Mouse (Mus musculus) MEL (cell line): ENCODE data around the gene Hvcn1. TPM values are rescaled to one million over a fixed set of nuclear protein-coding genes. Genes with fewer than 3 reads are reported as not detected.

Experiments used
- DNase-seq: peaks from one replicate; pipeline ENCODE4 v3.0.0; 2011; ENCODE audit warnings: low read depth, low spot score
- H3K27ac ChIP-seq: 2 replicates; pipeline ENCODE4 v1.5.1; 2012; ENCODE audit warnings: low read depth, mild to moderate bottlenecking, control low read depth, low read length, moderate library complexity; ENCODE audit not compliant: control insufficient read depth
- H3K27me3 ChIP-seq, 2 experiments: fragments of 150-350 bp in 1 of 2; sonication (generic) in 1 of 2; 2 replicates each; pipeline ENCODE4 v1.6.1; 2012; ENCODE audit warnings: low read length in 2 of 2, mild to moderate bottlenecking in 2 of 2, improper control_type of control experiment in 1 of 2, moderate library complexity in 1 of 2; ENCODE audit not compliant: insufficient read depth in 2 of 2, control insufficient read depth in 1 of 2
- H3K36me3 ChIP-seq, 2 experiments: 2 replicates each; pipeline ENCODE4 v1.6.1; 2012 to 2014; ENCODE audit warnings: low read length in 2 of 2, improper control_type of control experiment in 1 of 2, inconsistent platforms in 1 of 2, mild to moderate bottlenecking in 1 of 2; ENCODE audit not compliant: insufficient read depth in 2 of 2, control insufficient read depth in 1 of 2
- H3K4me1 ChIP-seq, 2 experiments: fragments of 150-350 bp in 1 of 2; sonication (generic) in 1 of 2; 2 replicates each; pipeline ENCODE4 v1.6.1; 2012; ENCODE audit warnings: low read length in 2 of 2, improper control_type of control experiment in 1 of 2, mild to moderate bottlenecking in 1 of 2; ENCODE audit not compliant: insufficient read depth in 2 of 2, control insufficient read depth in 1 of 2
- H3K4me3 ChIP-seq, 2 experiments: fragments of 150-350 bp in 1 of 2; sonication (generic) in 1 of 2; 2 replicates each; pipeline ENCODE4 v1.5.1; 2012; ENCODE audit warnings: low read depth in 2 of 2, low read length in 2 of 2, mild to moderate bottlenecking in 2 of 2, moderate library complexity in 2 of 2, control low read depth in 1 of 2, improper control_type of control experiment in 1 of 2; ENCODE audit not compliant: control insufficient read depth in 1 of 2, insufficient read depth in 1 of 2
- H3K79me2 ChIP-seq: 2 replicates; pipeline ENCODE4 v1.6.1; 2012; ENCODE audit warnings: mild to moderate bottlenecking, low read length, moderate library complexity; ENCODE audit not compliant: control insufficient read depth, poor library complexity, insufficient read depth
- H3K9ac ChIP-seq: 2 replicates; pipeline ENCODE4 v1.6.1; 2012; ENCODE audit warnings: low read depth, mild to moderate bottlenecking, control low read depth, low read length, moderate library complexity; ENCODE audit not compliant: control insufficient read depth, poor library complexity, severe bottlenecking
- H3K9me3 ChIP-seq: fragments of 150-350 bp; sonication (generic); replicated peaks from 2 replicates; pipeline ENCODE4 v1.6.1; 2012; ENCODE audit warnings: mild to moderate bottlenecking, low read length, improper control_type of control experiment, moderate library complexity; ENCODE audit not compliant: insufficient read depth
- CHD1 ChIP-seq: IDR thresholded peaks from 2 replicates; pipeline ENCODE4 v1.6.1; 2012; ENCODE audit warnings: low read depth, mild to moderate bottlenecking, inconsistent platforms, low read length, improper control_type of control experiment
- CTCF ChIP-seq, 3 experiments: IDR thresholded peaks in 2 of 3; conservative IDR thresholded peaks in 1 of 3; 2 replicates each; pipeline ENCODE4 v1.5.1; 2011 to 2012; ENCODE audit warnings: low read length in 3 of 3, low read depth in 2 of 3, mild to moderate bottlenecking in 2 of 3, improper control_type of control experiment in 1 of 3, inconsistent platforms in 1 of 3, mixed read lengths in 1 of 3, moderate library complexity in 1 of 3; ENCODE audit not compliant: control insufficient read depth in 1 of 3, insufficient read depth in 1 of 3, poor library complexity in 1 of 3, severe bottlenecking in 1 of 3
- EP300 ChIP-seq, 2 experiments: IDR thresholded peaks; 2 replicates each; pipeline ENCODE4 v1.6.1; 2011; ENCODE audit warnings: improper control_type of control experiment in 2 of 2, low read length in 2 of 2, low read depth in 1 of 2, mild to moderate bottlenecking in 1 of 2
- ETS1 ChIP-seq: IDR thresholded peaks from 2 replicates; pipeline ENCODE4 v1.6.1; 2012; ENCODE audit warnings: low read depth, mild to moderate bottlenecking, inconsistent platforms, low read length, improper control_type of control experiment, moderate library complexity
- GATA1 ChIP-seq: IDR thresholded peaks from 2 replicates; pipeline ENCODE4 v1.6.1; 2011; ENCODE audit warnings: low read depth, low read length, improper control_type of control experiment
- HCFC1 ChIP-seq: IDR thresholded peaks from 2 replicates; pipeline ENCODE4 v1.6.1; 2012; ENCODE audit warnings: low read depth, mild to moderate bottlenecking, inconsistent platforms, low read length, improper control_type of control experiment, moderate library complexity
- MAX ChIP-seq: IDR thresholded peaks from 2 replicates; pipeline ENCODE4 v1.6.1; 2011; ENCODE audit warnings: low read length, improper control_type of control experiment
- MAZ ChIP-seq: IDR thresholded peaks from 2 replicates; pipeline ENCODE4 v1.6.1; 2012; ENCODE audit warnings: low read depth, mild to moderate bottlenecking, inconsistent platforms, low read length, improper control_type of control experiment
- MYB ChIP-seq: IDR thresholded peaks from 2 replicates; pipeline ENCODE4 v1.6.1; 2011; ENCODE audit warnings: mild to moderate bottlenecking, low read depth, low read length, improper control_type of control experiment
- NRF1 ChIP-seq: IDR thresholded peaks from 2 replicates; pipeline ENCODE4 v1.6.1; 2014; ENCODE audit warnings: low read depth, mild to moderate bottlenecking, inconsistent platforms, low read length, improper control_type of control experiment, moderate library complexity; ENCODE audit not compliant: poor library complexity, insufficient read depth, severe bottlenecking
- POLR2A ChIP-seq, 2 experiments: IDR thresholded peaks; 2 replicates each; pipeline ENCODE4 v1.6.1; 2011 to 2012; ENCODE audit warnings: low read length in 2 of 2, mild to moderate bottlenecking in 2 of 2, control low read depth in 1 of 2, improper control_type of control experiment in 1 of 2, low read depth in 1 of 2, moderate library complexity in 1 of 2; ENCODE audit not compliant: control insufficient read depth in 1 of 2, insufficient read depth in 1 of 2, poor library complexity in 1 of 2
- RAD21 ChIP-seq: IDR thresholded peaks from 2 replicates; pipeline ENCODE4 v1.6.1; 2011; ENCODE audit warnings: mild to moderate bottlenecking, low read depth, low read length, improper control_type of control experiment
- SMC3 ChIP-seq: IDR thresholded peaks from 2 replicates; pipeline ENCODE4 v1.6.1; 2011; ENCODE audit warnings: low read depth, low read length, improper control_type of control experiment
- TAL1 ChIP-seq: IDR thresholded peaks from 2 replicates; pipeline ENCODE4 v1.6.1; 2012; ENCODE audit warnings: mild to moderate bottlenecking, inconsistent platforms, low read length, moderate library complexity, mixed read lengths
- TBP ChIP-seq: IDR thresholded peaks from 2 replicates; pipeline ENCODE4 v1.8.0; 2011; ENCODE audit warnings: low read depth, low read length, improper control_type of control experiment
- TCF12 ChIP-seq: IDR thresholded peaks from 2 replicates; pipeline ENCODE4 v1.6.1; 2014; ENCODE audit warnings: low read depth, mild to moderate bottlenecking, inconsistent platforms, low read length, improper control_type of control experiment, moderate library complexity
- USF2 ChIP-seq, 2 experiments: IDR thresholded peaks; 2 replicates each; pipeline ENCODE4 v1.6.1; 2011 to 2012; ENCODE audit warnings: improper control_type of control experiment in 2 of 2, low read length in 2 of 2, borderline replicate concordance in 1 of 2, inconsistent platforms in 1 of 2, low read depth in 1 of 2, mild to moderate bottlenecking in 1 of 2; ENCODE audit not compliant: insufficient read depth in 1 of 2
- ZKSCAN1 ChIP-seq: IDR thresholded peaks from 2 replicates; pipeline ENCODE4 v1.6.1; 2012; ENCODE audit warnings: low read depth, mild to moderate bottlenecking, inconsistent platforms, low read length, improper control_type of control experiment, moderate library complexity
- ZMIZ1 ChIP-seq: IDR thresholded peaks from 2 replicates; pipeline ENCODE4 v1.6.1; 2012; ENCODE audit warnings: low read depth, mild to moderate bottlenecking, inconsistent platforms, low read length, improper control_type of control experiment, moderate library complexity
- ZNF384 ChIP-seq: IDR thresholded peaks from 2 replicates; pipeline ENCODE4 v1.6.1; 2012; ENCODE audit warnings: low read depth, mild to moderate bottlenecking, inconsistent platforms, low read length, improper control_type of control experiment
- polyA plus RNA-seq, 2 experiments: library from polyadenylated mRNA; stranded (reverse) in 1 of 2; unstranded in 1 of 2; fragments of >175 nt in 1 of 2; fragments of >200 nt in 1 of 2; gene quantifications; 2 replicates each; pipeline versions ENCODE4 v1.2.1 to v1.2.4; 2012; ENCODE audit warnings: low replicate concordance in 2 of 2, low read depth in 1 of 2; ENCODE audit not compliant: insufficient read length in 2 of 2, insufficient read depth in 1 of 2, missing spikeins in 1 of 2
- total RNA-seq: library from RNA; depleted of rRNA; stranded (reverse); fragments of 300-350 nt; gene quantifications from 2 replicates; pipeline ENCODE4 v1.2.3, GENCODE M21; 2012

Hvcn1 gene
- total and polyA plus RNA-seq, 3 experiments = 8.4 to 13.5 TPM; not detected in 1

- Histone ChIP-seq H3K79me2 (no peaks in the 10 kb centered on the region), H3K4me3 (no peak overlapping the region), H3K36me3 (peaks cover 0 to 10% of the 10 kb centered on the region in 2 experiments; a peak in 3 of 4 replicates), H3K4me1 (peaks cover 2 to 8% of the 10 kb centered on the region in 2 experiments; a peak in 3 of 4 replicates), H3K9me3 (no peaks in the 10 kb centered on the region), H3K9ac (no peak overlapping the region), H3K27me3 (no peaks in the 10 kb centered on the region), H3K27ac (no peak overlapping the region)
- TF ChIP-seq TCF12 (no peak), MAX (no peak), CHD1 (no peak), POLR2A (IDR thresholded peaks at IDR 0.05; ENCODE audit: control insufficient read depth in 1 of 2, insufficient read depth in 1 of 2, low read depth in 1 of 2, low read length in 2 of 2, poor library complexity in 1 of 2) (no peak), EP300 (IDR thresholded peaks at IDR 0.05; ENCODE audit: low read depth in 1 of 2, low read length in 2 of 2) (no peak), ZNF384 (no peak), USF2 (IDR thresholded peaks at IDR 0.05; ENCODE audit: borderline replicate concordance in 1 of 2, insufficient read depth in 1 of 2, low read depth in 1 of 2, low read length in 2 of 2) (no peak), ZKSCAN1 (no peak), HCFC1 (no peak), MYB (no peak), GATA1 (no peak), NRF1 (no peak), MAZ (no peak), TBP (no peak), TAL1 (no peak), ETS1 (no peak)
- DNase-seq = no peak
Measured at GRCm38 (mm10) chr5:122258027-122258741, 51.6 kb downstream of the Hvcn1 start.

- Histone ChIP-seq H3K9ac (no peak overlapping the region), H3K27ac (no peak overlapping the region)
Measured at GRCm38 (mm10) chr5:122262104-122262503, 55.5 kb downstream of the Hvcn1 start.

More at GRCm38 (mm10) chr5:122262104-122262503, 55.5 kb downstream of the Hvcn1 start:
- Histone ChIP-seq H3K36me3 (peaks cover 0 to 15% of the 10 kb centered on the region in 2 experiments; a peak in 2 of 4 replicates), H3K79me2 (peaks cover 3% of the 10 kb centered on the region; the same call in 1 of the 2 replicates), H3K27me3 (no peaks in the 10 kb centered on the region)
- no peak for DNase-seq
- TF ChIP-seq ZMIZ1 (no peak), SMC3 (peak; percentile 44; the same call in 1 of the 2 replicates), MAZ (no peak), CTCF (IDR thresholded peaks at IDR 0.05 in 2 of 3, conservative IDR thresholded peaks at IDR 0.05 in 1 of 3; ENCODE audit: control insufficient read depth in 1 of 3, insufficient read depth in 1 of 3, low read depth in 2 of 3, low read length in 3 of 3, poor library complexity in 1 of 3, severe bottlenecking in 1 of 3) (peak in 2 of 3 experiments; percentile 8 to 35; a peak in 2 of 6 replicates), GATA1 (peak; percentile 74), RAD21 (peak; percentile 7; the same call in 1 of the 2 replicates), EP300 (IDR thresholded peaks at IDR 0.05; ENCODE audit: low read depth in 1 of 2, low read length in 2 of 2) (peak; percentile 39 to 45; a peak in 3 of 4 replicates)
- TF ChIP-seq, all 39 proteins: peak for 5
- peaks cover 2 to 15% of the 10 kb centered on the region in 2 experiments; a peak in 3 of 4 replicates for H3K4me1 ChIP-seq
- no peak overlapping the region for H3K4me3 ChIP-seq
- H3K9me3 ChIP-seq = no peaks in the 10 kb centered on the region
